8 mouse cellular contexts compared by ENCODE assay signal in the genomic region with DNA sequence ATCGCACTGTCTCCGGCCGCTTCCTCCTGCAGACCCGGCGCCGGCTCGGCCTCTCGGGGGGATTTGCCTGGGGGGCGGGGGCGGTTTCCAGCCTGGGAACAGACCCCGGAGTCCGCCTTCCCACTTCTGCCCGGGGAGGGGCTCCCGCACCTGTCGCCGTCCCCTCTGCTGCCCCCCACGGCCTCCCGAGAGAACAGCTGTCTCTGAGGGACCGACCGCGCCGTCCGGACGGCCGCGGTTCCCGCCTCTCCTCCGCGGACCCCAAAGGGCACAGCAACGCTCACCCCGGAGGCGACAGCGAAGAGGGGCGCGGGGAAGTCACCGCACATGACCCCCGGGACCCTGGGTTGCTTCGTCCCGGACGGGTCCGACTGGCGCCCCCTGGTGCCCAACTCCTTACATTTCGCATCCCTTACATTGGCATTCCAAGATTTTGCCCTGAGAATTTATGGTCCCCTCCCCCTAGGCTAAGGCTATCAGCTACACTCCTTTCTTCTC. TPM values are rescaled to one million over a fixed set of nuclear protein-coding genes. Genes with fewer than 3 reads are reported as not detected.
DNase-seq lines count a peak whose midpoint lies in the region; ATAC-seq and TF ChIP-seq lines count a peak whose summit lies in the region.

No protein-coding gene starts in this region.

- in situ Hi-C loops in CH12.LX (cut with MboI; ENCODE audit: low pct_ligation_motif_present, low pct_unique_long_range_greater_than_20kb, low sequenced_read_pairs) = no loop called here

- no peaks in the 10 kb centered on the region for H3K36me3 ChIP-seq in CH12.LX (replicated peaks in 1 of 2; ENCODE audit: control insufficient read depth in 1 of 2, insufficient read depth in 1 of 2, low read length in 1 of 2)
- H3K36me3 ChIP-seq in embryonic facial prominence, embryonic 13.5 days = no peaks in the 10 kb centered on the region
- H3K36me3 ChIP-seq in heart, embryonic 14.5 days (ENCODE audit: control insufficient read depth, insufficient read depth, low read length) = no peaks in the 10 kb centered on the region
- no peaks in the 10 kb centered on the region for H3K36me3 ChIP-seq in kidney, postnatal 0 days (ENCODE audit: insufficient read depth, low read length)
- no peaks in the 10 kb centered on the region for H3K36me3 ChIP-seq in lung, postnatal 0 days (ENCODE audit: insufficient read depth, low read length)

- peak overlapping the region; percentile 63 to 80 (median 65) for H3K4me3 ChIP-seq in CH12.LX (replicated peaks in 1 of 3; ENCODE audit: low read depth in 2 of 3, low read length in 2 of 3, poor library complexity in 1 of 3)
- peak overlapping the region; percentile 64 for H3K4me3 ChIP-seq in embryonic facial prominence, embryonic 13.5 days
- H3K4me3 ChIP-seq in heart, embryonic 14.5 days (ENCODE audit: control insufficient read depth in 1 of 2, insufficient read depth in 1 of 2, low read depth in 1 of 2, low read length in 2 of 2) = peak overlapping the region; percentile 56 to 75
- peak overlapping the region; percentile 71 for H3K4me3 ChIP-seq in kidney, postnatal 0 days (replicated peaks; ENCODE audit: low read depth, low read length)
- peak overlapping the region; percentile 63 for H3K4me3 ChIP-seq in lung, postnatal 0 days (ENCODE audit: low read depth, low read length)

- TF ChIP-seq RAD21 in CH12.LX (IDR thresholded peaks at IDR 0.05; ENCODE audit: low read depth, low read length) = no peak; the same call in none of the 2 replicates

- peak overlapping the region; percentile 54 for H3K9ac ChIP-seq in CH12.LX (ENCODE audit: insufficient read depth, low read depth)
- peak overlapping the region; percentile 71 for H3K9ac ChIP-seq in embryonic facial prominence, embryonic 13.5 days
- H3K9ac ChIP-seq in heart, embryonic 14.5 days (ENCODE audit: low read length) = peak overlapping the region; percentile 70
- H3K9ac ChIP-seq in kidney, postnatal 0 days (ENCODE audit: low read depth, low read length) = peak overlapping the region; percentile 65
- peak overlapping the region; percentile 51 for H3K9ac ChIP-seq in lung, postnatal 0 days (replicated peaks; ENCODE audit: low read depth)

- H3K9me3 ChIP-seq in CH12.LX (replicated peaks; ENCODE audit: low read length) = no peaks in the 10 kb centered on the region
- H3K9me3 ChIP-seq in embryonic facial prominence, embryonic 13.5 days = no peaks in the 10 kb centered on the region
- H3K9me3 ChIP-seq in heart, embryonic 14.5 days (ENCODE audit: control insufficient read depth, low read length) = no peaks in the 10 kb centered on the region
- no peaks in the 10 kb centered on the region for H3K9me3 ChIP-seq in kidney, postnatal 0 days (replicated peaks; ENCODE audit: low read length)
- no peaks in the 10 kb centered on the region for H3K9me3 ChIP-seq in lung, postnatal 0 days (ENCODE audit: low read length)

- peak; percentile 21; the same call in 1 of the 2 replicates for ATAC-seq in embryonic facial prominence, embryonic 13.5 days (ENCODE audit: insufficient number of reproducible peaks, insufficient read depth, low FRiP score, low TSS enrichment, low read depth)
- peak; percentile 44 for ATAC-seq in heart, embryonic 14.5 days (ENCODE audit: insufficient number of reproducible peaks, insufficient read depth, low FRiP score, low read depth)
- peak; percentile 37 for ATAC-seq in kidney, postnatal 0 days (replicated peaks; ENCODE audit: low FRiP score, low read depth)
- ATAC-seq in lung, postnatal 0 days = peak; percentile 20

- dilution Hi-C loops in CH12.LX (cut with MboI; ENCODE audit: extremely low pct_ligation_motif_present, extremely low pct_unique_long_range_greater_than_20kb, low sequenced_read_pairs) = no loop called here

- peak; percentile 63 to 81 for TF ChIP-seq CTCF in CH12.LX (conservative IDR thresholded peaks at IDR 0.05 in 1 of 2, IDR thresholded peaks at IDR 0.05 in 1 of 2; ENCODE audit: low read depth in 2 of 2, low read length in 2 of 2)
- TF ChIP-seq CTCF in kidney, postnatal 0 days (IDR thresholded peaks at IDR 0.05; ENCODE audit: low read depth) = peak; percentile 82
- TF ChIP-seq CTCF in lung, postnatal 0 days (IDR thresholded peaks at IDR 0.05) = peak; percentile 80

- DNase-seq in CH12.LX (ENCODE audit: extremely low read depth) = no peak
- DNase-seq in adrenal gland, postnatal 14 days = peak; percentile 76
- peak; percentile 84 for DNase-seq in kidney, postnatal 0 days (ENCODE audit: low spot score)
- peak; percentile 85 for DNase-seq in lung, postnatal 0 days (ENCODE audit: low spot score)
- peak; percentile 51 for DNase-seq in ovary, postnatal 14 days (ENCODE audit: low spot score)
- DNase-seq in urinary bladder, postnatal 14 days (ENCODE audit: low spot score) = peak; percentile 73

- TF ChIP-seq POLR2A in CH12.LX (IDR thresholded peaks at IDR 0.05; ENCODE audit: low read depth, low read length) = no peak

- no peak overlapping the region for H3K27ac ChIP-seq in CH12.LX (ENCODE audit: insufficient read depth, low read depth)
- H3K27ac ChIP-seq in embryonic facial prominence, embryonic 13.5 days = peak overlapping the region; percentile 91
- H3K27ac ChIP-seq in heart, embryonic 14.5 days (replicated peaks in 1 of 2; ENCODE audit: control insufficient read depth in 1 of 2, insufficient read depth in 1 of 2, low read depth in 2 of 2, low read length in 2 of 2) = no peak overlapping the region
- H3K27ac ChIP-seq in kidney, postnatal 0 days = peak overlapping the region; percentile 95
- peak overlapping the region; percentile 97 for H3K27ac ChIP-seq in lung, postnatal 0 days (ENCODE audit: low read length)

- peaks cover 72% of the 10 kb centered on the region for H3K27me3 ChIP-seq in CH12.LX (replicated peaks)
- peaks cover 45% of the 10 kb centered on the region for H3K27me3 ChIP-seq in embryonic facial prominence, embryonic 13.5 days
- H3K27me3 ChIP-seq in heart, embryonic 14.5 days (ENCODE audit: control insufficient read depth, insufficient read depth, low read length) = peaks cover 20% of the 10 kb centered on the region
- no peaks in the 10 kb centered on the region for H3K27me3 ChIP-seq in kidney, postnatal 0 days (ENCODE audit: insufficient read depth, low read length)
- no peaks in the 10 kb centered on the region; the same call in 1 of the 2 replicates for H3K27me3 ChIP-seq in lung, postnatal 0 days (replicated peaks; ENCODE audit: insufficient read depth, low read length)

- no peak for TF ChIP-seq EP300 in CH12.LX (IDR thresholded peaks at IDR 0.05; ENCODE audit: low read length)
- TF ChIP-seq EP300 in lung, postnatal 0 days (IDR thresholded peaks at IDR 0.05) = no peak

- peaks cover 0 to 19% of the 10 kb centered on the region in 2 experiments; a peak in 2 of 4 replicates for H3K4me1 ChIP-seq in CH12.LX (ENCODE audit: control insufficient read depth in 1 of 2, insufficient read depth in 2 of 2)
- peaks cover 16% of the 10 kb centered on the region for H3K4me1 ChIP-seq in embryonic facial prominence, embryonic 13.5 days
- H3K4me1 ChIP-seq in heart, embryonic 14.5 days (ENCODE audit: control insufficient read depth in 2 of 2, insufficient read depth in 2 of 2, low read length in 2 of 2) = peaks cover 6 to 11% of the 10 kb centered on the region in 2 experiments
- 0 out of 2 replicates have a peak, but pooled peaks cover 3% of the 10 kb centered on the region for H3K4me1 ChIP-seq in kidney, postnatal 0 days (replicated peaks; ENCODE audit: insufficient read depth, low read length)
- no peaks in the 10 kb centered on the region for H3K4me1 ChIP-seq in lung, postnatal 0 days (ENCODE audit: insufficient read depth, low read depth, low read length)

- H3K79me2 ChIP-seq in CH12.LX (replicated peaks; ENCODE audit: control insufficient read depth, extremely low read depth, insufficient read depth, poor library complexity, severe bottlenecking) = no peaks in the 10 kb centered on the region

- WGBS in embryonic facial prominence, embryonic 13.5 days = 0% methylated on average over 43 of the region's 43 CpGs
- WGBS in heart, embryonic 14.5 days = under 1% methylated on average over 42 of the region's 43 CpGs
- WGBS in kidney, postnatal 0 days = 1% methylated on average over 38 of the region's 43 CpGs
- under 1% methylated on average over 27 of the region's 43 CpGs for WGBS in lung, postnatal 0 days

- H3K4me2 ChIP-seq in CH12.LX (ENCODE audit: insufficient read depth, low read depth, poor library complexity, severe bottlenecking) = peak overlapping the region; percentile 95
- H3K4me2 ChIP-seq in embryonic facial prominence, embryonic 13.5 days = peak overlapping the region; percentile 99
- H3K4me2 ChIP-seq in heart, embryonic 14.5 days (ENCODE audit: low read length) = peak overlapping the region; percentile 99
- H3K4me2 ChIP-seq in kidney, postnatal 0 days (ENCODE audit: low read length) = peak overlapping the region; percentile 99
- peak overlapping the region; percentile 98 for H3K4me2 ChIP-seq in lung, postnatal 0 days (replicated peaks; ENCODE audit: low read depth, low read length)

RNA-seq across cellular contexts. Expression of a gene that starts 0.8 kb away (rescaled TPM):
- total RNA-seq in CH12.LX (2012; rRNA removed) (12.6 and 13.2 TPM in 2 replicates), CH12.LX (2014; rRNA removed) (11.3 and 13.0 TPM in 2 replicates)
- polyA plus RNA-seq in CH12.LX (2012; ENCODE audit: insufficient read length, low read depth) = 7.4 and 7.7 TPM in 2 replicates
- total RNA-seq in adrenal gland, postnatal 14 days (2021) = 4.4 and 9.1 TPM in 2 replicates
- polyA plus RNA-seq in embryonic facial prominence, embryonic 13.5 days (2015; fragmentation: Nextera tagmentation; extraction: Ambion mirVana) = 14.8 and 16.1 TPM in 2 replicates
- 2.9 and 3.5 TPM in 2 replicates for polyA plus RNA-seq in heart, embryonic 14.5 days (2014; fragmentation: Nextera tagmentation; extraction: Ambion mirVana)
- polyA plus RNA-seq in kidney, postnatal 0 days (2015; fragmentation: Nextera tagmentation; extraction: Ambion mirVana) = 9.6 and 10.2 TPM in 2 replicates
- 21.4 and 22.6 TPM in 2 replicates for polyA plus RNA-seq in lung, postnatal 0 days (2015; fragmentation: Nextera tagmentation; extraction: Ambion mirVana)

RNA-seq across cellular contexts. Expression of a gene that starts 24.5 kb away (rescaled TPM):
- total RNA-seq in CH12.LX (2012; rRNA removed) (133 and 166 TPM in 2 replicates), CH12.LX (2014; rRNA removed) (126 and 129 TPM in 2 replicates)
- polyA plus RNA-seq in CH12.LX (2012; ENCODE audit: insufficient read length, low read depth) = 550 and 650 TPM in 2 replicates
- 93.5 and 107 TPM in 2 replicates for total RNA-seq in adrenal gland, postnatal 14 days (2021)
- 188 and 206 TPM in 2 replicates for polyA plus RNA-seq in embryonic facial prominence, embryonic 13.5 days (2015; fragmentation: Nextera tagmentation; extraction: Ambion mirVana)
- polyA plus RNA-seq in heart, embryonic 14.5 days (2014; fragmentation: Nextera tagmentation; extraction: Ambion mirVana) = 123 TPM in 2 replicates
- 124 and 132 TPM in 2 replicates for polyA plus RNA-seq in kidney, postnatal 0 days (2015; fragmentation: Nextera tagmentation; extraction: Ambion mirVana)
- polyA plus RNA-seq in lung, postnatal 0 days (2015; fragmentation: Nextera tagmentation; extraction: Ambion mirVana) = 64.2 and 66.5 TPM in 2 replicates

RNA-seq across cellular contexts. Expression of a gene that starts 36.3 kb away (rescaled TPM):
- total RNA-seq in CH12.LX (2012; rRNA removed) = 2,580 and 2,987 TPM in 2 replicates
- total RNA-seq in CH12.LX (2014; rRNA removed) = 1,667 and 1,906 TPM in 2 replicates
- polyA plus RNA-seq in CH12.LX (2012; ENCODE audit: insufficient read length, low read depth) = 2,220 and 2,250 TPM in 2 replicates
- total RNA-seq in adrenal gland, postnatal 14 days (2021) = 748 and 849 TPM in 2 replicates
- 893 and 949 TPM in 2 replicates for polyA plus RNA-seq in embryonic facial prominence, embryonic 13.5 days (2015; fragmentation: Nextera tagmentation; extraction: Ambion mirVana)
- polyA plus RNA-seq in heart, embryonic 14.5 days (2014; fragmentation: Nextera tagmentation; extraction: Ambion mirVana) = 540 and 605 TPM in 2 replicates
- polyA plus RNA-seq in kidney, postnatal 0 days (2015; fragmentation: Nextera tagmentation; extraction: Ambion mirVana) = 836 and 985 TPM in 2 replicates
- 459 and 465 TPM in 2 replicates for polyA plus RNA-seq in lung, postnatal 0 days (2015; fragmentation: Nextera tagmentation; extraction: Ambion mirVana)

RNA-seq across cellular contexts. Expression of a gene that starts 41.1 kb away (rescaled TPM):
- total RNA-seq in CH12.LX (2012; rRNA removed) (7,686 and 8,549 TPM in 2 replicates), CH12.LX (2014; rRNA removed) (2,395 and 2,709 TPM in 2 replicates)
- 6,293 and 8,065 TPM in 2 replicates for polyA plus RNA-seq in CH12.LX (2012; ENCODE audit: insufficient read length, low read depth)
- total RNA-seq in adrenal gland, postnatal 14 days (2021) = 2,356 and 2,777 TPM in 2 replicates
- polyA plus RNA-seq in embryonic facial prominence, embryonic 13.5 days (2015; fragmentation: Nextera tagmentation; extraction: Ambion mirVana) = 4,323 and 4,329 TPM in 2 replicates
- polyA plus RNA-seq in heart, embryonic 14.5 days (2014; fragmentation: Nextera tagmentation; extraction: Ambion mirVana) = 2,755 and 3,168 TPM in 2 replicates
- 3,897 and 4,536 TPM in 2 replicates for polyA plus RNA-seq in kidney, postnatal 0 days (2015; fragmentation: Nextera tagmentation; extraction: Ambion mirVana)
- polyA plus RNA-seq in lung, postnatal 0 days (2015; fragmentation: Nextera tagmentation; extraction: Ambion mirVana) = 2,921 and 3,267 TPM in 2 replicates

RNA-seq across cellular contexts. Expression of a gene that starts 42.7 kb away (rescaled TPM):
- total RNA-seq in CH12.LX (2012; rRNA removed) (19.9 and 20.9 TPM in 2 replicates), CH12.LX (2014; rRNA removed) (16.2 TPM in 2 replicates)
- polyA plus RNA-seq in CH12.LX (2012; ENCODE audit: insufficient read length, low read depth) = 14.4 and 14.6 TPM in 2 replicates
- 12.6 and 13.5 TPM in 2 replicates for total RNA-seq in adrenal gland, postnatal 14 days (2021)
- 13.5 and 15.5 TPM in 2 replicates for polyA plus RNA-seq in embryonic facial prominence, embryonic 13.5 days (2015; fragmentation: Nextera tagmentation; extraction: Ambion mirVana)
- polyA plus RNA-seq in heart, embryonic 14.5 days (2014; fragmentation: Nextera tagmentation; extraction: Ambion mirVana) = 7.3 and 8.2 TPM in 2 replicates
- 13.7 and 16.9 TPM in 2 replicates for polyA plus RNA-seq in kidney, postnatal 0 days (2015; fragmentation: Nextera tagmentation; extraction: Ambion mirVana)
- 13.6 and 15.3 TPM in 2 replicates for polyA plus RNA-seq in lung, postnatal 0 days (2015; fragmentation: Nextera tagmentation; extraction: Ambion mirVana)

Comparison
In these comparisons a context has a peak if more than half of its experiments do, and no peak if none do; other contexts are left out.
1. H3K27ac ChIP-seq: peak in embryonic facial prominence, embryonic 13.5 days (single experiment), kidney, postnatal 0 days (single experiment) and lung, postnatal 0 days (single experiment); none in CH12.LX (single experiment) and heart, embryonic 14.5 days (0 of 2).
2. Peak in every context shown above with its lines, with median percentiles within 50 percentile points of each other: H3K4me2 ChIP-seq, H3K4me3 ChIP-seq, H3K9ac ChIP-seq, CTCF ChIP-seq and ATAC-seq.